Mouse (Mus musculus) Patski (cell line): ENCODE measurements around the gene Bcor. TPM values are rescaled to one million over a fixed set of nuclear protein-coding genes. Genes with fewer than 3 reads are reported as not detected.

Source experiments
- ATAC-seq: fragments of 100-300 bp; one replicate; pipeline ENCODE4 v1.8.0; 2021
- CTCF ChIA-PET: fragments of 350-600 bp; sonication (Branson Sonifier 250); formaldehyde crosslinking; loops from one replicate; lab custom pipeline; 2022; ENCODE audit warnings: inconsistent platforms; lab: Charles Lee
- POLR2A ChIA-PET: fragments of 350-600 bp; sonication (Branson Sonifier 250); formaldehyde crosslinking; loops from one replicate; lab custom pipeline; 2022; ENCODE audit warnings: antibody characterized with exemption, inconsistent platforms; lab: Charles Lee
- DNase-seq: peaks from one replicate; pipeline ENCODE4 v3.0.0-alpha.2; 2011; ENCODE audit warnings: low read depth, low spot score
- H3K27me3 ChIP-seq: fragments of 371-371 bp; one replicate; pipeline ENCODE4 v1.5.1; 2021
- CTCF ChIP-seq: fragments of 100-300 bp; IDR thresholded peaks from one replicate; pipeline ENCODE4 v1.5.1; 2021
- in situ Hi-C: fragments of 300-500 bp; cut with MboI; formaldehyde crosslinking; loops from 3 replicates; pipeline ENCODE4 v1.11.1; 2018; ENCODE audit warnings: low pct_unique_long_range_greater_than_20kb, mixed read lengths
- polyA plus RNA-seq: library from polyadenylated mRNA; unstranded; gene quantifications from one replicate; pipeline ENCODE4 v1.2.3, GENCODE M21; 2021

Gene Bcor
- polyA plus RNA-seq, 1 experiment from 2014 or later = 19.8 TPM

DNA sequence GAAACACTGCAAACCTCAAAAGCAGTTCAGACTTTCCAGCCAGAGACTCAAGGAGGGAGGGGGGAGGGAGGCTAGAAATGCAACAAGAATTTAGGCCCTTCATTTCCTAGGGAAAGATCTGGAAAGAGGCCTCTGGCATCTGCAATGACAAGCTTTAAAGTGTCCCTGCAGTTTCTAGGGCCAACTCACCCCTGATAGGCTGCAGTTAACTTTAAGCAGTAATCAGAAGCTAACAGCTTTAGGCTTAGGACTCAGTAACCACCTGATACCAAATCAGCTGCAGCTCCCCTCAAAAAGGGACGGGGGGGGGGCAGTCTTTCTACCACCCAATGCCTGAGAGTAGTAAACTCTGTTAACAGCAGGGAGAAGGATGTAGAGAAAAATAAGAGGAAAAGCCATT, 156.6 kb downstream of the Bcor start:
- no peak for DNase-seq
- H3K27me3 ChIP-seq = peaks cover 19% of the 10 kb centered on the region

DNA sequence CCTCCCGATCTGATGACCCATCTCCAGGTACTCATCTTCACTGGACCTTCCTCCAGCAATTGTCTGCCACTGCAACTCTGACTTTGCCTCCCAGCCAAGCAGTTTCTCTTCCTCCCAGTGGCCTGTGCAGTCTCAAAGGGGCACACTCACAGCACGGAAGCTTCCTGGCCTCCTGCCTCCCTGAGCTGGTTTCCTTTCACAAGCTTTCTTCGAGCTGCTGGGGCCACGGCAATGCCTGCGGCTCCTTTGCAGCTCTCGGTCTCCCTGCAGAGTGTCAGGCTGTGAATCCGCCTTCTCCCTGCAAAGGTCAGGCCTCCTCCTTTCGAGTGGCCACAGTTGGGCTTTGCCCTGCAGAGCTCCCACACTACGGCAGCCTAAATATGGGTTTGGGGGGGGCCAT, 157.0 kb downstream of the Bcor start:
- in situ Hi-C loops = no loop called here
- TF ChIP-seq CTCF = no peak
- DNase-seq = no peak
- no peak for ATAC-seq
- H3K27me3 ChIP-seq = peaks cover 23% of the 10 kb centered on the region
- ChIA-PET CTCF (no interaction called here), POLR2A (no interaction called here)

More for the DNA sequence above, 156.6 kb downstream of the Bcor start:
- ATAC-seq = no peak
- no peak for TF ChIP-seq CTCF
- ChIA-PET POLR2A (no interaction called here), CTCF (no interaction called here)
- in situ Hi-C loops = no loop called here

DNA sequence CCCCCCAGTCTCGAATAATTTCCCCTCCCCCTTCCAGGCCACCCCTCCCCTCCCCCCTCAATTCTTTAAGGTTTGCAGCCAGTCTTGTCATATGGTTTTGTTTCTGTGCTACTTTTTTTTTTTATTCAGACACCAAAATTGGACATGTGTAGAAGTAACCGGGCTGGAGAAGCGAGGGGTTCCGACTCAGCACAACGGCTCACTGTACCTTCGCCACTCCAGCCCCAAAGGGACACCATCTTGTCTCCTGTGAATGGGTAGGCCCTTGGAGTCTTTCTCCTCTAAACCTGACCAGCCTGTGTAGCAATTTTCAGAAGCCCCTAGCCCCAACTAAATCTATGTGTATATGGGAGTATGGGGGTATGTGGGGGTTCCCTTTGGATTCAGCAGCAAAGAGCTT, 157.6 kb downstream of the Bcor start:
- peaks cover 24% of the 10 kb centered on the region for H3K27me3 ChIP-seq
- ChIA-PET CTCF (no interaction called here), POLR2A (no interaction called here)
- DNase-seq (no peak), ATAC-seq (no peak)
- in situ Hi-C loops = no loop called here
- TF ChIP-seq CTCF = no peak

DNA sequence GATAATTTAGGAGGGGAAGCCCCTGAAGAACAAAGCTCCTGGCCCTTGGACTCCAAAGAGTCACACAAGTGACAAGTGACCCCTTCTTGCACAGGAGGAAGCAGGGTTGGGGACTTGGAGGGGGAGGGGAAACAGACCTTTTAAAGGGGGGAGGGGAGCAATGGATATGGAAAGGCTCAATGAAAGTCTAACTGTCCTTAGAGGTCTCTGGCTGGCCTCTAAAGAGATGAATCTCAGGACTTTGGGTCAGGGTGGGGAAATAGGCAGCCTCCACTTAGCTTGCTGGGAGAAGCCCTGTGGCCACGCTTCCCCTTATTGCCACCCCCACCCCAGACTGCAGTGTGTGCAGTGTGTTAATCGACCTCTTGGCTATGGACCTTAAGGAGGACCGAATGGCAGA, 158.2 kb downstream of the Bcor start:
- POLR2A ChIA-PET = no interaction called here
- in situ Hi-C loops = no loop called here
- peaks cover 24% of the 10 kb centered on the region for H3K27me3 ChIP-seq
- TF ChIP-seq CTCF = no peak
- no peak for DNase-seq
- CTCF ChIA-PET = no interaction called here
- no peak for ATAC-seq

DNA sequence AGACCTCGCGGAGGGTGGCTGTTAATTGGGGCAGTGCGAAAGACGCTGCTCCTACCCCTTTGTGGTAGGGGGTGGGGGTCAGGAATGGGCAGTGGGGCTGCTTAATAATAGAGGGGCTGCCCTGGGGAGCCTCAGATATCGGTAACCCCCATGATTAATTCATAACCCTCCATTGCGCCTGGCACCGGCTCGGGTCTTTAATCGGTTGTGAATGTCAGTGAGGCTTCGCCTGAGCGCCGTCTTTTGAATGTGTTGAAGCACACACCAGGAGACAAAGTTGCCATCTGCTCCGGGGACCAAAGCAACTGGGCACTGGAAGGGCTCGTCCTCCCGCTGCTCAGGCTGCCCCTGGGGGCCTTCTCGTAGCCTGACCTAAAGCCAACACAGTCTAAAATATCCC, 158.8 kb downstream of the Bcor start:
- in situ Hi-C loops = no loop called here
- ATAC-seq (no peak), DNase-seq (no peak)
- ChIA-PET POLR2A (no interaction called here), CTCF (no interaction called here)
- H3K27me3 ChIP-seq = peaks cover 23% of the 10 kb centered on the region
- TF ChIP-seq CTCF = no peak

DNA sequence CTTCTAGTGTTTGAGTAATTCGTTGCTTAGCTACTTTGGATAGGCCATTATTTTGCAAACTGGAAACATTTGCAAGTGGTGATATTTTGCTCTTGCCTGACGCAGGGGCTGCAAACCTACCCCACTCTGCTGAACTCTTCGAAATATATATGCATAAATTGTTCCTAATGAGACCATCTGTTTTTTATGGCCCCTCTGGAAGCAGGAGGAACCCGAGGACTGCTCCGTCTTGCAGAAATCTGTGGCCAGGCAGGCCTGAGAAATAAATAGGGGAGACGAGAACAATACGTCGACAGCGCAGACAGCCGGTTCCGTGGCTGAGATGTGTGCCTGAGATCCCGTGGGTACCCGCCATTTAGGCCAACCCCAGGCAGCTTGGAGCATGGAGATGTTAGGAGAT, 159.5 kb downstream of the Bcor start:
- in situ Hi-C loops = no loop called here
- no peak for DNase-seq
- peaks cover 15% of the 10 kb centered on the region for H3K27me3 ChIP-seq
- ChIA-PET CTCF (no interaction called here), POLR2A (no interaction called here)
- no peak for ATAC-seq
- no peak for TF ChIP-seq CTCF

DNA sequence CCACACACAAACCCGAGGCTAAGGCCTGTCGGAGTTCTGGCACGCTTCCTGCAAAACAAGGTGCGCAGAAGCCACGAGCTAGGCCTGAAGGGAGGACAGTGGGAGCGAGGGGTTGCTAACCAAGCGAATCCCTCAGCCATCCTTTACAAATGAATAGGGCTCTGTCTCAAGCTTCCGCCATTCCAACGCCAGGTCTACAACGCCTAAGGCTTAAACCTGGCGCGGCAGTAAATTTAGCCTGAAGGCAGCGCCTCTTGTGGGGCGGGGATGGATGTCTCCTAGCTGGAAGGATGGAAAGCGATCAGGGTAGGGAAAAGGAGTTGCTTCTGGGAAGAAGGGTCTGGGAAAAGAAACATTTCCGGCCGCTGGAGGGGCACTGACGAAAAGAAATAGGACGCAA, 160.2 kb downstream of the Bcor start:
- POLR2A ChIA-PET = no interaction called here
- H3K27me3 ChIP-seq = peaks cover 13% of the 10 kb centered on the region
- CTCF ChIA-PET = no interaction called here
- in situ Hi-C loops = no loop called here
- DNase-seq = no peak
- ATAC-seq = no peak
- TF ChIP-seq CTCF = no peak

DNA sequence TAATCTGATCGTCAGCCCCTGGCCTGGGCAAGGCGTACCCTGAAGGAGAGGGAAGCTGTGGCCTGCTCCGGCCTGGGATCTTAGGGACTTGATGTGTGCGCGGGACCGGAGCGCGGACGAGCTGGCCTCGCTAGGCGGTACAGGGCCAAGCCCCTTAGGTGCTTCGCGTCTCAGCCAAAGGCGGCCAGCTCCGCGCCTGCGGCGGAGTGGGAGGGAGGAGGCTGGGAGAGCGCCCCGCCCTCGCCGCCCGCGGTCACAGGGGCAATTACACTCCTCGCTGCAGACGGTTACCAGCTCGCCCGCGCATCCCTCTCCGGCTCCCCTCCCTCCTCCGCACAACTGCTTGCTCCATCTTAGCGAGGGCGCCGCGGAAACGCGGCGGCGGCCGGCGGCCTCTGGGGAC, 161.2 kb downstream of the Bcor start:
- DNase-seq (no peak), ATAC-seq (no peak)
- TF ChIP-seq CTCF = no peak
- ChIA-PET CTCF (no interaction called here), POLR2A (no interaction called here)
- H3K27me3 ChIP-seq = peaks cover 10% of the 10 kb centered on the region
- in situ Hi-C loops = no loop called here

DNA sequence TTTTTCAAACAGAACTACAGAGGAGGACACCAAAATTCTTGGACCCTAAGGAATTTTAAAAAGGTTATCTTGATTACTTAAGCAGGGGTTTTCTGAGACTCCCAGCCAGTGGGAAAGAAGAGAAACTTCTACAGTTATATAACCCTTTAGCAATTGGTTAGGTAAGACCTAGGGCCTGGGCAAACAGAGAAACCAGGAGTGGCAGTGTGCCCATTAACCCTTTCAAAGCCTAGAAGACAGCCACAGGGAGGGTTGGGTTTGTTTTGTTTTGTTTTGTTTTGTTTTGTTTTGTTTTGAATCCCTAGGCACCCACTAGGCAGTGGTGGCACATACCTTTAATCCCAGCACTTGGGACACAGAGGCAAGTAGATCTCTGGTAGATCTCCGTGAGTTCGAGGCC, 163.3 kb downstream of the Bcor start:
- no peak for DNase-seq
- CTCF ChIA-PET = no interaction called here
- POLR2A ChIA-PET = no interaction called here
- TF ChIP-seq CTCF = no peak
- no peak for ATAC-seq
- in situ Hi-C loops = no loop called here
- peaks cover 6% of the 10 kb centered on the region for H3K27me3 ChIP-seq

DNA sequence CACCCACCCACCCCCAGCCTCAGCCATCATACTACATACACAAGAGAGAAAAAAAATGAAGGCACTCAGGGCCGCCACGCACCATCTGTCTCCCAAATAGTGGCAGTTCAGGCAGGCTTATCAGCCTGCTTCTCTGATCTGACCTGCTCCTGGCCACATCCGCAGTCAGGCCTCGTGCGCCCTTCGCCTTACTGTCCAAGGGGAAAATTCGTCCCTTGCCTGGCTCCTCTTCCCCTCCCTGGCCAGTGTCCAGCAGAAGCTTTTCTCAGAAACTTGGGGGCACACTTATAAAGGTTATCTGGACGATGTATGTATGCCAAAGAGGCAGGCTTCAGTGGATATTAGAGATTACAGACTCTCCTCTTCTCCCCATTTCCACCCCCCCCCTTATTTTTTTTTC, 163.7 kb downstream of the Bcor start:
- H3K27me3 ChIP-seq = peaks cover 10% of the 10 kb centered on the region
- ChIA-PET POLR2A (no interaction called here), CTCF (no interaction called here)
- in situ Hi-C loops = no loop called here
- ATAC-seq (no peak), DNase-seq (no peak)
- TF ChIP-seq CTCF = no peak

DNA sequence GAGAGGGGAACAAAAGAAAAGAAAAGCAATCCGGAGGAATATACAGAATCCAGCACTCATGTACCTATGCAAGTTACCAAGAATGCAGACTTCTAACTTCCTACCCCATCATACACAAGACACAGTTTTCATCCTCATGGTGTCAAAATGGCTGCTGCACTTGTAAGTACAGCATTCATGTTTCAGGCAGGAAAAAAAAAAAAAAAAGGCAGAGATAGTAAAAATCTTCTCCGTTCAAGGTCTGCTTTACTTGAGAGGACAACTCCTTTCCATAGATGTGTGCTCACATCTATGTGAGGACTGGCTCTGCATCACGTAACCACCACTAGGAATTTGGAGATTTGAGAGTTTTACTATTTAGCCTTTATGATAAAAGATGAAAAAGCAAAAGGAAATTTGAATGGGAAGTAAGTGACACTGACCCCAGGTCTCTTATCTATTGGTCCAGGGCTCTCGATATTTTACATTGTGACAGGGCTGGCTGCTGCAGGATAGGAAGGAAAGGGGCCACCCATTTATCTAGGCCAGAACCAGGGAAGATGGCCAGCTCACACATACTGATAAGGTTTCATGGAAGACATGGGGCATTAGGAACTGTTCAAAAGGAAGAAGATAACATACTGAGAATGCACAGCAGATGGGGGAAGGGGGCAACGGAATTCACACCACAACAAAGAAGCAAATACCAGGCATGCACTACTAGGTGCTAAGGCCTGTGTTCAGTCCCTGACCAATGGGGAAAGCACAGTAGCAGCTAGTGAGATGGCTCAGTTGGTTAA, 166.3 kb downstream of the Bcor start:
- peaks cover 14% of the 10 kb centered on the region for H3K27me3 ChIP-seq
- no peak for DNase-seq

DNA sequence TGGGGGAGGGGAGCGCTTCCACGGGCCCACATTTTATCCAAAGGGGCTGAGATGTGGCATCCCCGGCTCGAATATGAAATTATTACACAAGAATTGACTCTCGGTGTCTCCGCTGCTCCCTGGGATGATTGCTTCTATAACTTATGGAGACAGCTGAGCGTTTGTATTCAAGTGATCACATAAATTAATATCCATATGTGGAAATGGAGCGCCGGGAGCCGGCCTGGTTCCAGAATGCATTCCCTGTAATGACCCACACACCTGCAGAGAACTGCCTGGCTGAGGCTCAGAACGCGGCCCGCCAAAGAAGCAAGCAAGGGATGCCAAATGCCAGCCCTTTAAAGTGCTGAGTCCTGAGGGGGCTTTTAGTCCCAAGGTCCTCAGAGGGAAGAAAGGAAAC, 170.7 kb downstream of the Bcor start:
- DNase-seq = no peak
- peaks cover 9% of the 10 kb centered on the region for H3K27me3 ChIP-seq
- ChIA-PET CTCF (no interaction called here), POLR2A (no interaction called here)
- in situ Hi-C loops = no loop called here
- no peak for TF ChIP-seq CTCF
- no peak for ATAC-seq

More for the DNA sequence above, 166.3 kb downstream of the Bcor start:
- POLR2A ChIA-PET = no interaction called here
- CTCF ChIA-PET = interaction anchor here (1.4 kb wide), 1 partner anchor 13 kb away, joined by 3 read pairs; no protein-coding TSS in a partner anchor
- in situ Hi-C loops = no loop called here
- ATAC-seq = no peak
- no peak for TF ChIP-seq CTCF
